Mouse (Mus musculus) kidney, adult 11 months (tissue): ENCODE measurements around the gene Spag16.
A peak's percentile ranks its signal among the peaks of the same experiment; 100 is the strongest.

Source experiments
- DNase-seq: peaks from one replicate; pipeline ENCODE4 v3.0.0; 2022

Gene Spag16

GRCm38 (mm10) chr1:70518918-70519317 is 692.1 kb downstream of the Spag16 start:
- DNase-seq: no peak

- DNase-seq: no peak
These were observed 700.4 kb downstream of the Spag16 start for GRCm38 (mm10) chr1:70527134-70527533.

GRCm38 (mm10) chr1:70529771-70530170 is 703.0 kb downstream of the Spag16 start:
- no peak for DNase-seq

- no peak for DNase-seq
These were observed 725.1 kb downstream of the Spag16 start for GRCm38 (mm10) chr1:70551839-70552238.

GRCm38 (mm10) chr1:70621805-70622204 is 795.0 kb downstream of the Spag16 start:
- DNase-seq: no peak

DNA sequence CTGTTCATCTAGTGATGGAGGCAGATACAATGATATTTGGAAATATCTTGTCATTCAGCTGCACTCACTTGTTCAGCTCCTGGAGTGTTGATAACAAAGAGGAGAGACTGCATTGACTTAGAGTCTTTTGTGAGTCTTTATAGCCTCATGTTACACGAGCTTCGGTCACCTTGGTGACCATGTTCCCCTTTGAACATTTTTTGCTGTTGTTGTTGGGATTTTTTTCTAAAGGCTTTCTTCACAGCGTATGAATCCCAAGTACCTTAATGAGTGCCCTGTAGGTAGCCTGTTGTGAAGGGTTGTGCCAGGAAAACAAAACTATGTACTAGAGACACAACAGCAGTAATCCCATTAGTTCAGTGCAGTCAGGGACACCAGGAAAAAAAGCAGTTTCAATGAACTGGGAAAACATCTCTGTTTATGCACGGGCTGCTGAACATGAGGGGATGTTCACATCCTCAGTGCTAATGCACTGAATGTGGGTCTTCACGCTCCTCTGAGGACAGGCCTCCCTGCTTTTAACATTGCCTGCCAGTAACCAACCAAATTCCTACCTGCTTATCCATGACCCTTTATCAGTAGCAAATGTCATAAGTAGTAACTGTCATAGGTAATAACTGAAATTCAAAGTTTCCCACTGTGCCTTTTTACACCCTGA is 798.2 kb downstream of the Spag16 start:
- no peak for DNase-seq

DNA sequence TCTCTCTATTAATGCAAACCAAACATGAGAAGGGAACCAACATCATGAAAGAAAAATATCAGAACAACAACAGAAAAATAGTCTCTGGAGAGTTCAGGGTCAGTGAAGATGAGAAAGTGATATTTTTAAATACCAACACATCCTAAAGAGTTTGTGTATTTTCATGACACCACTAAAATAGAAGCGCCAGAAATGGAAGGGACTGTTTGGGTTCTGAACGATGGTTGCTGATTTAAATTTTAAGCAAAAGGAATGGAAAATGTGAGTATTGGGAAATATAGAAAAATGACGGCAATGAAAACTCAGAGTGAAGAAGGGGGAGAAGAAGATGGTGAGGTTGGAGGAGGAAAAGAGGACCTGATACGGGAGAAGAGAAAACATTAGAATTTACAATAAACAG is 825.9 kb downstream of the Spag16 start:
- no peak for DNase-seq

DNA sequence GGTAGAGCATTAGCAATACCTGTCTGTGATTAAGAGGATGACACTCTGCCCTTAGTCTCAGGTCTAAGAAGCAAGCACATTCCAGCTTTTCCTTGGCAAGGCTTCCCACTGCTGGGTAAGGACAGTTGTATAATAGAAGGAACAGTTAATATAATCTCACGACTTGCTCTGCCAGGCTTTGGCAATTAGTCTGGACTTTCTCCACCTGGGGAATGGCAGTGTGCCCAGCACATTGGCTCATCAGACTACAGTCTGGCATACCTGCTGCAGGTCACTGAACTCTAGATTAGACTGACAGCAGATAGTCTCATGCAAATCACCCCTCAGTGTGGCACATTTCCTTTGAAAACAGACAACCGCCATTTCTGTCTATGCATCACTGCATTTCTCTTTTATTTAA is 865.8 kb downstream of the Spag16 start:
- DNase-seq: peak; percentile 91

- DNase-seq: no peak
These were observed 873.5 kb downstream of the Spag16 start for GRCm38 (mm10) chr1:70700270-70700669.

DNA sequence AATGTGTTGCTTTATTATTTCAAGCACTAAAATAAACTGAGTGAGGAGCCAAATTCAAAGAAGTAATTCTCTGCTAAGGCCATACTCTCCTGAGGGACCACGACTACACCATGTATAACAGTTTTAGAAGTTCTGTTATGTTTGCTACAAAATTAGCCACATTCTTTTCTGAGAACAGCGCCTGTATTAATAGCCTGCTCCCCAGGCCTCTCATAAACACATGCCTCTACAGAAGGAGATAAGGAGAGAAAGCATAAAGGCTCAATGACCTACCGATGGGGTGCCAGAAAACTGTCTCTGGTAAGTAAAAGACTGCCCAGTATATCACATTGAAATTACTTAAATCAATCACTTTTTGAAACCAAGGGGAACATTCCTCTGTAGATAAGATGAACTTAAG is 877.2 kb downstream of the Spag16 start:
- no peak for DNase-seq

- DNase-seq: no peak
These were observed 879.1 kb downstream of the Spag16 start for GRCm38 (mm10) chr1:70705821-70706220.

GRCm38 (mm10) chr1:70725045-70725444 is 898.3 kb downstream of the Spag16 start:
- no peak for DNase-seq

DNA sequence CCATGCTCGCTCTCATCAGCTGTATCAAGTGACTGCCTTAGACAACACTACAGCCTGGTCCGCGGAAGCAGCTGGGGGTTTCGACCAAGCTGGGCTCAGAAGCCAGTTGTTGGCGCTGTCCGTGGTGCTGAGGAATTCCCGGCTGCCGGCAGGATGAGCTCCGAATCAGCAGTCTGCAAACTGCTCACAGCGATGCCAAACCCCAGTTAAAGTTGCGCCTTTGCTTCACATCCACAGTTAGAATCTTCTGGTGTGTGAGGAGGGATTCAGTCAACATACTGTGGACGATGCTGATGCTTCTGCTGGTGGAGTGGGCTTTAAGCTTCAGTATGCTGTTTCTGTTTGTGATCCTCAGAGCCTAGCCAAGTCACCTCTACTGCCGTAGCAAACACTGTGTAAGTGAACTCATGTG is 898.9 kb downstream of the Spag16 start, which contains the start of gene Vwc2l:
Vwc2l (plus strand) TSS at position 61 of the 412 bp plus-strand sequence.
- peak; percentile 9 for DNase-seq
